Comparison of ENCODE assay signal across 21 mouse cellular contexts in genomic region chr7:96536313-96536880, GRCm38 (mm10).
DNase-seq lines count a peak whose midpoint lies in the region; ATAC-seq and TF ChIP-seq lines count a peak whose summit lies in the region.
"Had no signal": no experiment of that assay in that cellular context is flagged by ENCODE, and none has a peak within 500 bp of the region (broad histone marks: within the 10 kb centered on the region; RNA-seq: fewer than 3 reads in every experiment).

No protein-coding gene starts in this region.

- 72% methylated on average over 9 of the region's 9 CpGs for WGBS in kidney, postnatal 0 days
- WGBS in forebrain, embryonic 11.5 days = 29% methylated on average over 9 of the region's 9 CpGs
- 18% methylated on average over 9 of the region's 9 CpGs for WGBS in forebrain, embryonic 15.5 days

- H3K4me2 ChIP-seq in kidney, postnatal 0 days (ENCODE audit: low read length) = no peak overlapping the region
- no peak overlapping the region for H3K4me2 ChIP-seq in forebrain, embryonic 11.5 days (ENCODE audit: low read depth, low read length, severe bottlenecking)
- H3K4me2 ChIP-seq in forebrain, embryonic 15.5 days (replicated peaks) = no peak overlapping the region
- H3K4me2 ChIP-seq: heart, embryonic 11.5 days; hindbrain, embryonic 15.5 days; midbrain, embryonic 13.5 days had no signal

- 0 out of 2 replicates have a peak, but pooled peaks cover 15% of the 10 kb centered on the region for H3K4me1 ChIP-seq in kidney, postnatal 0 days (replicated peaks; ENCODE audit: insufficient read depth, low read length)
- peaks cover 13% of the 10 kb centered on the region; the same call in 1 of the 2 replicates for H3K4me1 ChIP-seq in forebrain, embryonic 11.5 days (replicated peaks; ENCODE audit: control insufficient read depth, insufficient read depth, low read length)
- H3K4me1 ChIP-seq in forebrain, embryonic 15.5 days = peaks cover 44% of the 10 kb centered on the region

- TF ChIP-seq CTCF in kidney, postnatal 0 days (IDR thresholded peaks at IDR 0.05; ENCODE audit: low read depth) = peak; percentile 26; the same call in 1 of the 2 replicates

- H3K27me3 ChIP-seq in kidney, postnatal 0 days (ENCODE audit: insufficient read depth, low read length) = no peaks in the 10 kb centered on the region
- no peaks in the 10 kb centered on the region for H3K27me3 ChIP-seq in forebrain, embryonic 11.5 days (ENCODE audit: control insufficient read depth, insufficient read depth, low read length)
- H3K27me3 ChIP-seq in forebrain, embryonic 15.5 days = no peaks in the 10 kb centered on the region
- H3K27me3 ChIP-seq: hindbrain, embryonic 15.5 days; midbrain, embryonic 13.5 days; Patski had no signal

- intact Hi-C loops in left cerebral cortex, postnatal 36 days (cut with DNase I) = no loop called here

- no peaks in the 10 kb centered on the region for H3K9me3 ChIP-seq in kidney, postnatal 0 days (replicated peaks; ENCODE audit: low read length)
- no peaks in the 10 kb centered on the region for H3K9me3 ChIP-seq in forebrain, embryonic 11.5 days (ENCODE audit: control insufficient read depth, low read length)
- no peaks in the 10 kb centered on the region for H3K9me3 ChIP-seq in forebrain, embryonic 15.5 days
- H3K9me3 ChIP-seq: hindbrain, embryonic 15.5 days; midbrain, embryonic 13.5 days had no signal

- H3K4me3 ChIP-seq in kidney, postnatal 0 days (replicated peaks; ENCODE audit: low read depth, low read length) = no peak overlapping the region
- H3K4me3 ChIP-seq in forebrain, embryonic 11.5 days (ENCODE audit: low read depth, low read length) = no peak overlapping the region
- H3K4me3 ChIP-seq in forebrain, embryonic 15.5 days = no peak overlapping the region
- H3K4me3 ChIP-seq: gastrocnemius, adult 2 months; hindbrain, embryonic 15.5 days; midbrain, embryonic 13.5 days had no signal

- peak; percentile 8 for DNase-seq in kidney, postnatal 0 days (ENCODE audit: low spot score)
- no peak for DNase-seq in kidney, adult 9 months
- peak; percentile 70 for DNase-seq in forebrain, embryonic 11.5 days (ENCODE audit: low spot score)
- DNase-seq in retina, postnatal 1 day = peak; percentile 43
- DNase-seq in adrenal gland, postnatal 25 days = no peak
- DNase-seq in left cerebral cortex, postnatal 36 days (ENCODE audit: low spot score in 2 of 2) = no peak
- no peak for DNase-seq in heart, postnatal 4 days
- DNase-seq: adrenal gland, adult 8-10 months; cerebellum, postnatal 10 days; embryo, embryonic 11 days; gastrocnemius, adult 2 months; heart, postnatal 10 days; kidney, adult 11 months; right cerebral cortex, postnatal 4 days; thymus, postnatal 4 days had no signal

- ATAC-seq in kidney, postnatal 0 days (replicated peaks; ENCODE audit: low FRiP score, low read depth) = no peak
- ATAC-seq in forebrain, embryonic 11.5 days (replicated peaks; ENCODE audit: low FRiP score) = peak; percentile 78
- peak; percentile 63 for ATAC-seq in forebrain, embryonic 15.5 days (replicated peaks)
- ATAC-seq: midbrain, embryonic 13.5 days; Patski had no signal

- H3K9ac ChIP-seq in kidney, postnatal 0 days (ENCODE audit: low read depth, low read length) = no peak overlapping the region
- H3K9ac ChIP-seq in forebrain, embryonic 11.5 days (ENCODE audit: low read length) = peak overlapping the region; percentile 3; the same call in 1 of the 2 replicates
- no peak overlapping the region for H3K9ac ChIP-seq in forebrain, embryonic 15.5 days (replicated peaks)
- H3K9ac ChIP-seq: hindbrain, embryonic 15.5 days; liver, embryonic 14.5 days; midbrain, embryonic 13.5 days had no signal

- H3K27ac ChIP-seq in kidney, postnatal 0 days = no peak overlapping the region
- H3K27ac ChIP-seq in forebrain, embryonic 11.5 days (ENCODE audit: low read depth, low read length) = no peak overlapping the region
- H3K27ac ChIP-seq in forebrain, embryonic 15.5 days (replicated peaks) = peak overlapping the region; percentile 29; the same call in 1 of the 2 replicates
- H3K27ac ChIP-seq: gastrocnemius, adult 2 months; hindbrain, embryonic 15.5 days; liver, embryonic 14.5 days; midbrain, embryonic 13.5 days had no signal

- H3K36me3 ChIP-seq in kidney, postnatal 0 days (ENCODE audit: insufficient read depth, low read length) = no peaks in the 10 kb centered on the region
- H3K36me3 ChIP-seq in forebrain, embryonic 11.5 days (ENCODE audit: control insufficient read depth, insufficient read depth, low read length) = no peaks in the 10 kb centered on the region
- H3K36me3 ChIP-seq in forebrain, embryonic 15.5 days = no peaks in the 10 kb centered on the region
- H3K36me3 ChIP-seq: hindbrain, embryonic 15.5 days; midbrain, embryonic 13.5 days had no signal

Comparison
In these comparisons a context has a peak if more than half of its experiments do, and no peak if none do; other contexts are left out.
1. DNase-seq: peak in kidney, postnatal 0 days (single experiment), forebrain, embryonic 11.5 days (single experiment) and retina, postnatal 1 day (single experiment); none in kidney, adult 9 months (single experiment), adrenal gland, postnatal 25 days (single experiment), left cerebral cortex, postnatal 36 days (0 of 2) and heart, postnatal 4 days (single experiment).